Mouse (Mus musculus): ENCODE measurements at regions not wholly inside any gene's neighbourhood (a gene's known extent, or its start where the extent isn't known, plus 50 kb on each side); places are given as distances from the start of the nearest gene placed in this dataset.
A peak's percentile ranks its signal among the peaks of the same experiment; 100 is the strongest.

- Histone ChIP-seq H3K27ac (ENCODE audit: low read depth, low read length) (no peak overlapping the region), H3K4me3 (ENCODE audit: low read depth, low read length) (no peak overlapping the region), H3K9ac (no peak overlapping the region), H3K36me3 (ENCODE audit: insufficient read depth) (no peaks in the 10 kb centered on the region), H3K4me1 (ENCODE audit: insufficient read depth) (no peaks in the 10 kb centered on the region), H3K9me3 (ENCODE audit: low read length) (no peaks in the 10 kb centered on the region), H3K27me3 (ENCODE audit: insufficient read depth, low read length) (no peaks in the 10 kb centered on the region), H3K4me2 (ENCODE audit: low read depth) (no peak overlapping the region)
- DNase-seq (no peak), ATAC-seq (no peak)
- 80% methylated on average over 5 of the region's 5 CpGs for WGBS
- no peak for TF ChIP-seq CTCF (IDR thresholded peaks at IDR 0.05; ENCODE audit: low read depth)
These were observed 177.4 kb downstream of the Gsdmc2 start for GRCm38 (mm10) chr15:63667536-63667935.

- no peaks in the 10 kb centered on the region for H3K4me1 ChIP-seq (ENCODE audit: insufficient read depth)
- no peaks in the 10 kb centered on the region for H3K36me3 ChIP-seq (ENCODE audit: insufficient read depth)
- no peaks in the 10 kb centered on the region for H3K27me3 ChIP-seq (ENCODE audit: insufficient read depth, low read length)
- DNase-seq, result no peak
- H3K4me2 ChIP-seq (ENCODE audit: low read depth), result no peak overlapping the region
- no peak for TF ChIP-seq CTCF (IDR thresholded peaks at IDR 0.05; ENCODE audit: low read depth)
- H3K9me3 ChIP-seq (ENCODE audit: low read length), result no peaks in the 10 kb centered on the region
- H3K4me3 ChIP-seq (ENCODE audit: low read depth, low read length), result no peak overlapping the region
- WGBS, result 86% methylated on average over 4 of the region's 4 CpGs
- no peak overlapping the region for H3K9ac ChIP-seq
- ATAC-seq, result no peak
- H3K27ac ChIP-seq (ENCODE audit: low read depth, low read length), result no peak overlapping the region
These were observed 179.5 kb downstream of the Gsdmc2 start for GRCm38 (mm10) chr15:63665517-63665916.

GRCm38 (mm10) chr15:63664877-63665276 is 180.1 kb downstream of the Gsdmc2 start:
- 27% methylated on average over 2 of the region's 2 CpGs for WGBS
- ATAC-seq, result no peak

GRCm38 (mm10) chr15:63662183-63662582 is 182.8 kb downstream of the Gsdmc2 start:
- H3K9ac ChIP-seq, result no peak overlapping the region
- no peaks in the 10 kb centered on the region for H3K4me1 ChIP-seq (ENCODE audit: insufficient read depth)
- no peak for ATAC-seq
- no peaks in the 10 kb centered on the region for H3K36me3 ChIP-seq (ENCODE audit: insufficient read depth)
- no peak overlapping the region for H3K27ac ChIP-seq (ENCODE audit: low read depth, low read length)
- 69% methylated on average over 3 of the region's 3 CpGs for WGBS
- H3K9me3 ChIP-seq (ENCODE audit: low read length), result no peaks in the 10 kb centered on the region
- H3K4me2 ChIP-seq (ENCODE audit: low read depth), result no peak overlapping the region
- H3K27me3 ChIP-seq (ENCODE audit: insufficient read depth, low read length), result no peaks in the 10 kb centered on the region
- H3K4me3 ChIP-seq (ENCODE audit: low read depth, low read length), result no peak overlapping the region
- TF ChIP-seq CTCF (IDR thresholded peaks at IDR 0.05; ENCODE audit: low read depth), result no peak
- DNase-seq, result no peak

More at GRCm38 (mm10) chr15:63664877-63665276, 180.1 kb downstream of the Gsdmc2 start:
- Histone ChIP-seq H3K27me3 (ENCODE audit: insufficient read depth, low read length) (no peaks in the 10 kb centered on the region), H3K4me2 (ENCODE audit: low read depth) (no peak overlapping the region), H3K9me3 (ENCODE audit: low read length) (no peaks in the 10 kb centered on the region), H3K27ac (ENCODE audit: low read depth, low read length) (no peak overlapping the region), H3K9ac (no peak overlapping the region), H3K4me1 (ENCODE audit: insufficient read depth) (no peaks in the 10 kb centered on the region), H3K4me3 (ENCODE audit: low read depth, low read length) (no peak overlapping the region), H3K36me3 (ENCODE audit: insufficient read depth) (no peaks in the 10 kb centered on the region)
- no peak for DNase-seq
- no peak for TF ChIP-seq CTCF (IDR thresholded peaks at IDR 0.05; ENCODE audit: low read depth)

GRCm38 (mm10) chr15:63658031-63658521 is 186.9 kb downstream of the Gsdmc2 start:
- TF ChIP-seq CTCF (IDR thresholded peaks at IDR 0.05; ENCODE audit: low read depth), result no peak
- Histone ChIP-seq H3K27ac (ENCODE audit: low read depth, low read length) (no peak overlapping the region), H3K9me3 (ENCODE audit: low read length) (no peaks in the 10 kb centered on the region), H3K4me1 (ENCODE audit: insufficient read depth) (no peaks in the 10 kb centered on the region), H3K4me3 (ENCODE audit: low read depth, low read length) (no peak overlapping the region), H3K4me2 (ENCODE audit: low read depth) (no peak overlapping the region), H3K9ac (no peak overlapping the region), H3K27me3 (ENCODE audit: insufficient read depth, low read length) (no peaks in the 10 kb centered on the region), H3K36me3 (ENCODE audit: insufficient read depth) (no peaks in the 10 kb centered on the region)
- 72% methylated on average over 9 of the region's 9 CpGs for WGBS
- no peak for DNase-seq
- no peak for ATAC-seq

GRCm38 (mm10) chr15:63652216-63652961 is 192.6 kb downstream of the Gsdmc2 start:
- no peak overlapping the region for H3K9ac ChIP-seq
- H3K27ac ChIP-seq (ENCODE audit: low read depth, low read length), result no peak overlapping the region
- TF ChIP-seq CTCF (IDR thresholded peaks at IDR 0.05; ENCODE audit: low read depth), result peak; percentile 92
- H3K4me2 ChIP-seq (ENCODE audit: low read depth), result no peak overlapping the region
- WGBS, result 34% methylated on average over 11 of the region's 11 CpGs
- no peaks in the 10 kb centered on the region for H3K36me3 ChIP-seq (ENCODE audit: insufficient read depth)
- no peak overlapping the region for H3K4me3 ChIP-seq (ENCODE audit: low read depth, low read length)
- ATAC-seq (peak; percentile 73; the same call in 1 of the 2 replicates), DNase-seq (peak; percentile 92)
- peaks cover 7% of the 10 kb centered on the region; the same call in 1 of the 2 replicates for H3K4me1 ChIP-seq (ENCODE audit: insufficient read depth)
- H3K27me3 ChIP-seq (ENCODE audit: insufficient read depth, low read length), result no peaks in the 10 kb centered on the region
- H3K9me3 ChIP-seq (ENCODE audit: low read length), result no peaks in the 10 kb centered on the region

- ATAC-seq, result no peak
- H3K4me2 ChIP-seq (ENCODE audit: low read depth), result no peak overlapping the region
- 41% methylated on average over 7 of the region's 7 CpGs for WGBS
These were observed 193.9 kb downstream of the Gsdmc2 start for GRCm38 (mm10) chr15:63651120-63651519.

More at GRCm38 (mm10) chr15:63651120-63651519, 193.9 kb downstream of the Gsdmc2 start:
- Histone ChIP-seq H3K27me3 (ENCODE audit: insufficient read depth, low read length) (no peaks in the 10 kb centered on the region), H3K27ac (ENCODE audit: low read depth, low read length) (no peak overlapping the region), H3K4me1 (ENCODE audit: insufficient read depth) (peaks cover 7% of the 10 kb centered on the region; the same call in 1 of the 2 replicates), H3K9me3 (ENCODE audit: low read length) (no peaks in the 10 kb centered on the region), H3K36me3 (ENCODE audit: insufficient read depth) (no peaks in the 10 kb centered on the region), H3K9ac (no peak overlapping the region), H3K4me3 (ENCODE audit: low read depth, low read length) (no peak overlapping the region)
- DNase-seq, result peak; percentile 45
- no peak for TF ChIP-seq CTCF (IDR thresholded peaks at IDR 0.05; ENCODE audit: low read depth)
